Mouse (Mus musculus): Measurements from ENCODE around the gene Cx3cr1.

- TF ChIP-seq CTCF (IDR thresholded peaks at IDR 0.05; ENCODE audit: insufficient read depth, low read length) (no peak), POLR2A (IDR thresholded peaks at IDR 0.05; ENCODE audit: borderline replicate concordance, extremely low read depth, low read depth, low read length) (no peak)
Observed at GRCm38 (mm10) chr9:119976704-119977556, 92.7 kb downstream of the Cx3cr1 start.

Data from lung, adult 2 months (tissue).